Mouse (Mus musculus): ENCODE measurements at regions not wholly inside any gene's neighbourhood (a gene's known extent, or its start where the extent isn't known, plus 50 kb on each side); places are given as distances from the start of the nearest gene placed in this dataset.

DNA sequence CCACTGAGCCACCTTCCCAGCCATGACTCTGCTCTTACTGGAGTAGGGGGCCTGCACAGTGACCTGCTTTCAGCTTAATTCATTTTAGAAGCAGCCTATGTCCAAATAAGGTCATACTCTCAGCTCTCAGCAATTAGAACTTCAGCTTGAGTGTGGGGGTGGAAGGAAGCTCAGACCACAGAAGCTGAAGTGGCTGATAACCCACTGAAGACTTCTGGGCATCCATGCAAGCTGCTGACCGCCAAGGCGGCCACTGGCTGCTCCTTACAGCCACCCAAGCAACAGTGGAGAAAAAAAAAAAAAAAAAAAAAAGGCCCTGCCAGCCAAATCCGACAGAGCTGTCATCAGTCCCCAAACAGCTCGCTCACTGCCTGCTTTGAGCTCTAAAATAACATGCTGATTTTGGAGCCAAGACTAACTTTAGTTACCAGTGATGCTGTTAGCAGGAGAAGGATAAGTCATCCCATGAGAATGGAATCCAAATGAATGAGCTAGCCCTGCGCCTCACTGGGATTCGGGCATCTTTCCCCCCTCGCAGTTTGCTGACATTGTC, 133.0 kb upstream of the Hs6st1 start:
- no peak for DNase-seq

DNA sequence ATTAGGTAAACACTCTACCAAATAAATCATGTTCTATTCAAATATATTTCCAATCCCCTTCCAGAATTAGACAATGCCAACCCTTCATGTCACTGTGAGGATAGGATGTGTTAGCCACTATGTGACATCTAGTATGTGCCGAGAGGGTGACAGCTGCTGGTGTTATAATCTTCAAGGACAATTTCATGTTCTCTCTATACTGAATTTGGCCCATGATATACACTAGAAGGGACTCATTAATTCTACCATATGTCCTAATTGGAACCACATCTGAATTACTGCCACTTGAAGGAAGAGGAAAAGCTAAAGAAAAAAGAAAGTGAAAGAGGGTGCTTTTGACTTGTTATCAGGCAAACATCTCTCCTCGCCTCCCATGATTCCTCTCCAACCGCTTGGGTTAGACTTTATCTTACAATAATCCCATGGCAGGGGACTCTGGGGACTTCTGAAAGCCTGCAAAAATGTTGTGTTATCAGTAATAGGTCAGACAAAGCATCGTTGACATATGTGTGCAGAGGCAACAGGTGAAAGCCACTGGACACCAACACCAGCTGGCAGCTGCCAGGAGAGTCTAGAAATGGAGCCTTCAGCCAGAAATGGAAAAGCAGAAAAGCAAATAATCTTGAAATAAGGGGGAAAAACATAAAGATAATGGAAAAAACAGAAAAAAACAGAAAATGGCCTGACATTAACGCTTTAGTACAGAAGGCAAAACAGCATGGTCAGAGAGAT, 131.7 kb upstream of the Hs6st1 start:
- no peak for DNase-seq

DNA sequence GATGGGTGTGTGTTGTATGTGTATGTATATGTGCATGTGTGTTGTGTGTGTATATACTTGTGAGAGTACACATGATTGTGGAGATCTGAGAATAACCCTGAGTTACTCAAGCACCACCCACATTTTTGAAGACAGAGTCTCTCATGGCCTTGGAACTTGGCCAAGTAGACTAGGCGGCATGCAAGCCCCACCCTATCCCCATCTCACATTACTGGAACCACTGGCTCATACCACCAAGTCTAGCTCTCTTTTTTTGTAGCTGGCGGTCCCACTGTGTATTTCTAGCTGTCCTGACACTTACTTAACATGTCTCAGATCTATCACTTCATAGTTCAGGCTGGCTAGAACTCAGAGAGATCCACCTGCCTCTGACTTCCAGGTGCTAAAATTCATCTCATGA, 128.0 kb upstream of the Hs6st1 start:
- DNase-seq: no peak

DNA sequence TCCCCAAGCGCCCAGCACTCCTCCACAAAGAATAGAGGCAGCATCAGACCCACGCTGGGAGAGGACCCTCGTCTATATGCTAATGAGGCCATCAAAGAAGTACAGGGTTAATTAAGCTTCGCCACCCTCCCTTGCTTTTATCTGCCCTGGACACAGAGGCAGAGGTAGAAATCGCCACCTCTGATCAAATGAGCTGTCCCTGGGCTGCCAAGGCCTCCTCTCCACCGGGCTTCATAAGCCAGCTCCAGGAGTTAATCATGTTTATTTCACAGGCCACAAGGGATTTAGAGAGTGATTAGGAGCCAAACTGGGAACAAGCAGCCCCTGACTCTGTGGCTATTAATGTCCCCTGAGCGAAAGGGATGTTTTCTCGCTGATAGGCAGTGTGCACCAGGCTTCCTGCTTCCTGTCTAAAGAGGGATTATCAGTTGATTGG, 126.5 kb upstream of the Hs6st1 start:
- no peak for DNase-seq

DNA sequence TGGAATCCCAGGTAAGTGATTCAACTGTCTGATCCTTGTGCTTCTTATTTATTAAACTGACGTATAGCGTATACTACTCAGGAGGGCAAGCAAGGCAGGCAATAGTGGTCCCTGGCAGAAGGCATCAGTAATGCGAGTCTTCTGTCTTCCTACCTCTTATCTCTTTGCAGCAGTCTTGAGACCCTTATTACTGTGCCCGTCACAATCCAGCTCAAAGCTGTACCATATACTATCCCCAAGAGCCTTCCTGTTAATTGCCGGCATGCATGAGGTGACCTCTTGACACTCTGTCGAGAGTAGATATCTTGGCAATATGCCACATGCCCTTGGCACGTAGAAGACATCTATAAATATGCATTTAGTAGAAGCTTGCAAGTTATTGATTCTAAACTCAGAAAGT, 126.0 kb upstream of the Hs6st1 start:
- DNase-seq: no peak

DNA sequence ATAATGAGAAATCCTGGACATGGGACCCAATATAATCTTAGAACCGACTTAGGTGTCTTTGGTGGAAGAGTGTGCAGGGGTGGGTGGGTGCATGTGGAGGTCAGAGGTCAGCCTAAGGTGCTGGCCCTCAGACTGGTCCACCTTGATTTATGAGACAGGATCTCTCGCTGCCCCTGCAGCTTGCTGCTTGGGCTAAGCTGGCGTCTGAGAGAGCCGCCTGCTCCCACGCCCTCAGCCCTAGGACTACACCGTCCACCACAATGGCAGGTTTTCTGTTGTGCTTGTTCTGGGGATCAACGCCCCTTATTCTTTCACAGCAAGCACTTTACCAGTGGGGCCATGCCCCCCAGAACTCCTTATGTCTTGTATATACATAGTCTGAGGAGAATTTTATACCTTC, 124.4 kb upstream of the Hs6st1 start:
- no peak for DNase-seq

DNA sequence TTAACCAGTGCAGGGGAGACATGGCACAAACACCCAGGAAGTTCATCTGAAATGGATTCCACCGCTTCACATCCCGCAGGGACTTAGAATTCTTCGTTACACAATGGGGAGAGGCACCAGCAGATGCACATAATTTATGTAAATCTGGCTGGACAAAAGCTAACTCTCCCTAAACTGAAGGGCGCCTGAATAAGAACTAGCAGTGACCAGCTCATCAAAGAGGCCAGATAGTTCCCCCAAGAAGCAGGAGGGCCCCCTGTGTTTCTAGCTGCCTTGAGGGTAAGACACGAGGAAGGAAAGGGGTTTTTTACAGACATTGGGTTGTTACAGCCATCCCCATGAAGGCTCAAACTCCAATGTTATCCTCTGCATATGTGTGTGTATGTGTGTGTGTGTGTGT, 123.8 kb upstream of the Hs6st1 start:
- DNase-seq: no peak

DNA sequence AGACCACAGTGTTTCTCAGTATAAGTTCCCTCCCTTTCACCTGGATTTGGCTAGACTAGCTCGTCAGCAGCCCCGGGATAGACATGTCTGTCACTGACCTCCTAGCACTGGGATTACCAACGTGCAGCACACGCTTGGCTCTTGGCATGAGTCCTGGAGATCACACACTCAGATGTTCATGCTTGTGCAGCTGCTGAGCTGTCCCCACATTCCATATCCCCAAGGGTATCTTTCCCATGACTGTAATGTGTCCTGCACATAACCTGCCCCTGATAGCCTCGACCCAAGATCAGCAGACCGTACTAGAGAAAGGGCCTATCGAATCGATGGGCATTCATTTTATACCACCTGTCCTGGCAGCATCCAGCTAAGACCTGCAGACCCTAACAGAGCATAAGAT, 123.4 kb upstream of the Hs6st1 start:
- DNase-seq: no peak

DNA sequence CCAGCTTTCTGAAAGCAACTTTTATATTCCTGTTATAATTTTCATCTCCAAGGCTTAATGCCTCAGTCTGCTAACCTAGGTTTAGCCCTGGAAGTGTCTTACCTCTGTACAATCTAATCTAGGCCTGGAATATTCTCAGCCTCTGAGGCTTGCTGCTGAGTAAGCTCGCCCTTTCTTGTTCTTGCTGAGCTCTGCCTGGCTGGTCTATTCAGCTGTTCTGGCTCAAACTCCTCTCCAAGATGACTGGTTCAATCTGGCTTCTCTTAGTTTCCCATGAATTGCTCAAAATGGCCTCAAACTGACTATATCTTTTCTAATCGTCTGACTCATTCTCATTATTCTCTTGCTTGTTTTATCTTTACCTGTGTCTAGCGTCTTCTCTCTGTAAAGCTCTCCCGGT, 122.6 kb upstream of the Hs6st1 start:
- no peak for DNase-seq

DNA sequence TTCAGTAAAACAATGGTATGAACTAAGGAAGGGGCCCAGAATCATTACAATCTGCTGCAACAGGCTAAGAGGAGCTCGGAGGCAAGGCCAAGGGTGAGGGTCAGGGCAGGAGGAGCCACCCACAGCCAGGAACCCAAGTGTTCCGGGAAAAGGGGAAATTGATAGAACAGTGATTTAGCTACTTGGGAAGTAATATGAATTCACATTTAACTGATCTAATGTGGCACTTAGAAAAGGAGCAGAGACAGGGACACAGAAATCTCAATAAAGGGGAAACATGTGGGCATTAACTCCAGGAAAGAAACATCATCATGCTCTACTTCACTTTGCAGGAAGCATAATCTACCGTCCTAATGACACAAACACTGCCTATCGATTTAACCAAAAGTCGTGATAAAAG, 120.1 kb upstream of the Hs6st1 start:
- no peak for DNase-seq

DNA sequence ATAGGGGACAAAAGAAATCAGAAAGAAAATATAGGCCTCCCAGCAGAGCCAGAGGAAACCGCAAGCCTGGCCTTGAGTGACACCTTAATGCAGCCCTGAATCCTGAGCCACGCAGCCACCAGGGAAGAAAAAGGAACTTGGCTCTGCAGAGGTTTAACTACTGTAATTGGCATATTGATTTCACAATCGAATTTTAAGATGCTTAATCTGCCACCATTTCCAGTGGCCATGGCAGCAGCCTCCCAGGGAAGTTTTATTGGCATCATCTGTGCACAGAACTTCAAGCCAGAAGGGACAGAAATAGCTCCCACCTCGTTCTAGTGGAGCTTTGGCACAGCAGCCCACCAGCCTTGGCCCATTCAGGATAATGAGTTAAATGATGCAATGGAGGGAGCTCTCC, 117.1 kb upstream of the Hs6st1 start:
- DNase-seq: no peak

DNA sequence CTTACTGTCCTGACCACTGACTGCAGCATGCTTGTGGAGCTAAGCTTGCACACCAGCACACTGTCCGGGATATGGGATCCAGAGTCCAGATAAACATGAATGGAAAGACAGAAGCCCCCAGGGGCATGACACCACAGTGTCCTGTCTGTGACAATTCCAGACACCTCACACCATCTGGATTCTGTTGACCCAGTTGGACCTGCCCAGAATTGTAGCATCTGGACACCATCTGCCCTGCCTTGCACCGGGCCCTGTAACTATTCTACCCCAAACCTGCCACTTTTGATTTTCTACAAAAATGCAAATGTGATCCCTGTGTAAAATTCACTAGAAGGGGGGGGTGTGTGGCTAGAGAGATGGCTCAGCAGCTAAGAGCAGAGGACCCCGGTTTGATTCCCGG, 114.5 kb upstream of the Hs6st1 start:
- DNase-seq: no peak

DNA sequence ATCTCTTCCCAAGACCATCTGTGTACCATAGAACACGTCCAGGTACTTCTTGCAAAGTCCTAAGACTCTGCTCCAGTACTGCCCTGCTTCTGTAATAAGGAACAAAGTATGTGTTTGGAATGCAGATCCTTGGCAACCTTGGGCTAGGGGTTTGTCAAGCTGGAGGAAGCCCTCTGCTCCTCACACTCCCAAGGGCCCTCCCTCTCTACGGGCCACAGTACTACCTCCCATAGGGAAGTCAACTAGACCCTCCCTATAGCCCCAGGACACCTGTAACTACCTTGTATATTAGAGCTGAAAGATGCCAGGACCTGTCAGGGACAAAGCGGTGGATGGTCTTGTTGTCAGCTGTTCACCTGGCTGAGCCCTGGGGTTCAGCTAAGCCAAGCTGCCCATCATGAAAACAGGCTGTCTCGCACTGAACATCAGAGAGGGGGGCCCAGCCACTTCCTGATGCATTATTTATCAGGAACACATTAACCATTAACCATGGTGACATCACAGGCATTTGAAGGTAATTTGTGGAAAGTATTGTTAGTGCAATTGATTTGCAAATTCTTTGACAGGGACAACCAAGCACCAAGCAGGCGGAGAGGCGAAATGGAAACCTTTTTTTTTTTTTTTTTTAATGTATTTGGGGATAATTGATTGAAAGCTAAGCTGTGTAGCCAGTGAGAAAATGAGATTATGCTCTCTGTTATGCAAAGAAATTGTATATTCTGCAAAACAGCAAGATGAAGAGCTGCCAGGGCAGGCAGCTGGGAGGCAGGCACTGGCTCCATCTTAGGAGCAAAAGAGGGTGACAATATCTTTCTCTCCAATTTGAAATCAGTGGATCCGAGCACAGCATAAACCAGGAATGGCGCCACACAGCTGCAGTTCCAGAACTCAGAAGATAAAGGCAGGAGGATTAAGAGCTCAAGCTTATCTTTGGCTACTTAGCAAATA, 110.5 kb upstream of the Hs6st1 start:
- DNase-seq: no peak

DNA sequence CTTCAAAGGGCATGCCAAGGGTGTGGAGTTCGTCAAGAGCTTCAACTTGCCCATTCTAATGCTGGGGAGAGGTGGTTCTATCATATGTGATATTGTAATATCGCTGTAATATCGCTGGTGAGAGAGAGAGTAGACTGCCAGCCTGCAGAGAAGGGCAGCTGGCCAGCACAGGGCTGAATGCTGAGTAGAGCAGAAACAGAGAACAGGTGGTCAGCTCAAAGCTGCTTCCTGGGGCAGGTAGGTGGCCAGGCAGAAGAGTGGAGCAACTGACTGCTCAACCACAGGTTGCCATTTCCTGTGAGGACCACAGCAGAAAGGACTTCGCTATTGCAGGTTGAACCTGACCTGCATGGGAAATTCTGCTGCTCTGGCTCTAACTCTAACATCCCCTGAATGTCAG, 108.5 kb upstream of the Hs6st1 start:
- no peak for DNase-seq

DNA sequence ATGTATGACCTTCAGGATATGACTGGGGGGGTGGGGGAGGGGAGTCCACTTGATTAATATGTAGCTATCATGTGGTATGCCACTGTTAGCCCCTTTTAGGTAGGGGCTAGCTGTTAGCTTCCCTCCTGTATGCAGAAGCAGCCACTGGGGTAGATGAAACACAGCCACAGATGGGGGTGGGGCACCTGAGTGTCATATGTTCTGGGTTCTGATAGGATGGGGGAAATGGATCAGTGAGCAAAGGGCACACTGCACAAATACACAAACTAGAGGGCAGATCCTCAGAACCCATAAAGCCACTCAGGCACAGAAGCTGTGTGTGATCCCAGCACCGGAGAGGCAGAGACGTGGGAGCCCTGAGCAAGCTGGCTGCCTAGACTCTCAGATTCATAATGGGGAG, 107.4 kb upstream of the Hs6st1 start:
- DNase-seq: no peak

DNA sequence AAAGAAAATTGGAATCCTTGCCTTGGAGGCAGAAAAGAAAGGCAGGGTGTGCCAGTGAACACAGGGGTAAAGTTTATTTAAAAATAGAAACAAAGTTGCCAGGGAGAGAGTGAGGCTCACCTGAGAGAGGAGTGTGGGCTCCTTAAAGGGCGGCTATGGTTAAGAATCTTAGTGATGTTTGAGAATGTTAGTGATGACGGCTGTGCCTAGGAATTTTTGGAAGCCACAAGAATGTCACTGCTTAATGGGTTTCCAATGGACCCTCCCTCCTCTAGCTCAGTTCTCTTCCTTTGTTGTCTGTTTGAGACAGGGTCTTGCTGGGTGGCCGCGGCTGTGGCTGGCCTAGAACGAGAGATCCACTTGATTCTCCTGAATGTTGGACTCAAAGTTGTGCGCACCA, 106.3 kb upstream of the Hs6st1 start:
- no peak for DNase-seq

DNA sequence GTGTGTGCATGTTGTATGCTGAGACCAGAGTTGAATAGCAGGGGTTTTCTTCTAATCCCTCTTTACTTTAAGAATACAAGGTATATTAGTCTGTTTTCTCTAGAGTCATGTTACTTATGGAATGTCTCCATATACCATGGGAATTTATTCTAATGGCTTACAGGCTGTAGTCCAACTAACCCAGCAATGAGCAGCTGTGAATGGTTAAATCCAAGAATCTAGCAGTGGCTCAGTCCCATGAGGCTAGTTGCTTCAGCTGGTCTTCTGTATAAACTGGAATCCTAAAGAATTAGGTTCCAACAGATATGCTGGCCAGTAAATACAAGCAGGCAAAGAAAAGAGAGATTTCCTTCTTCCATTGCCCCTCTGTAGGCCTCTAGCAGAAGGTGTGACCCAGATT, 99.7 kb upstream of the Hs6st1 start:
- DNase-seq: no peak

DNA sequence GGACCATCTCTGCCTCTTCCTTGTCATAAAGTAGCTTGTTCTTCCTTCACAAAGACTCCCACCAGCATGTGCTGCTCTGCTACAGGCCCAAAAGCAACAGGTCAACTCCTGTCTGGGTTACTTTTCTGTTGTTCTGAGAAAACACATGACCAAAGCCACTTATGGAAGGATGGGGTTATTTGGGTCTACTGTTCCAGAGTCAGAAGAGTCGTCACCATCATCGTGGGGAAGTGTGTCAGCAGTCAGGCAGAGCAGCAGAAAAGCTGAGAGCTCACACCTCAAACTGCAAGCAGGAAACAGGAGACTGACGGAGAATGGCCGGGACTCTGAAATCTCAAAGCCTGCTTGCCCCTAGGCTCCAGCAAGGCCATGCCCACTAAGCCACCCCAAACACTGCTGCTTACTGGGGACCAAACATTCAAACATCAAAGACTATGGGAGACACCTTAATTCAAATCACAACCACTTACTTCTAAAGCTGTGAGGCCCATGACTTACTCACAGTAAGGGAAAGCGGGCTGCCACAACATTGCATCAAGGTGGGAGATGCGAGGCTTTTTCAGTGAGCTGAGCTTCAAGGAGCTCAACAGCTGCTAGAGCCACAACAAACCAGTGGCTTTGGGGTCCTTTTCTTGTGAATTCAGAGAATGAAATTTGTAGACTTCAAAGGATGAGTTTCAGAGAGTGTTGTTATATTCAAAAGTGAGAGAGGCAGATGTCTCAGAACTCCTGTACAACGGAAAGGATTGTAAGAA, 96.6 kb upstream of the Hs6st1 start:
- DNase-seq: peak; percentile 19 to 46

DNA sequence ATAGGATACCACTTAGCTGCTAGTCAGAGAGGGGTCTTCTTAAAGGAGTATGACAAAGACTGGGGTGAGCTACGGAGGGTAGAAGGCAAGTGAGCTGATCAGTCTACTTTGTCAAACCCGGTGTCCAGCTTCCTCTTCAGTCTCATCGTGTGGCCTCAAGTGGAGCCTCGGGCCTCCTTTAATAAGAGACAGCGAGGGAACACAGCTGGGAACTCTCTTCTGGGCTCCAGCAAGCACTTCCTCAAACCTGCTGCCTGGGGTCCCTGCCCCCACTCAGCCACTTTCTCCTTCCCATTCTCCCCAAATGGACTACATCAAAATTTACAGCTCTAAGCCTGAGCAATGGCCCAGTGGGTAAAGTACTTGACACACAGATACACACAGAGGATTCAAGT, 96.0 kb upstream of the Hs6st1 start:
- DNase-seq: no peak

DNA sequence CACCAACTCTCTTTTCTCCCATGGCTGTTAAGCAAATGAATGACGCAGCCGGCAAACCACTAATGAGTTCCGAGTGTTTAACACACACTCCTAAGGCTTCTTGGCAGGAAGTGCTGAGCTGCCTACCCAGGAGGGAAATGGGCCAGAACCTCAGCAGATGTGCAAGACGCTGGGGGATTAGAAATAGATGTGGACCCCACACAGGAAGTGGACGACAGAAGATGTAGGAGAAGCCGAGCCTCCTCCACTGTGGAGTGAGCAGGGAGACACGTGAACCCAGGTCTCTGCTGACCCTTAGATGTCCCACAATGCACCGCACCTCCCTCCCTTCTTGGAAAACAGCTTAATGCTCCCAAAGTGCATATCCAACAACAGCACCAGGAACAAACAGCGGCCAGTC, 94.8 kb upstream of the Hs6st1 start:
- no peak for DNase-seq

DNA sequence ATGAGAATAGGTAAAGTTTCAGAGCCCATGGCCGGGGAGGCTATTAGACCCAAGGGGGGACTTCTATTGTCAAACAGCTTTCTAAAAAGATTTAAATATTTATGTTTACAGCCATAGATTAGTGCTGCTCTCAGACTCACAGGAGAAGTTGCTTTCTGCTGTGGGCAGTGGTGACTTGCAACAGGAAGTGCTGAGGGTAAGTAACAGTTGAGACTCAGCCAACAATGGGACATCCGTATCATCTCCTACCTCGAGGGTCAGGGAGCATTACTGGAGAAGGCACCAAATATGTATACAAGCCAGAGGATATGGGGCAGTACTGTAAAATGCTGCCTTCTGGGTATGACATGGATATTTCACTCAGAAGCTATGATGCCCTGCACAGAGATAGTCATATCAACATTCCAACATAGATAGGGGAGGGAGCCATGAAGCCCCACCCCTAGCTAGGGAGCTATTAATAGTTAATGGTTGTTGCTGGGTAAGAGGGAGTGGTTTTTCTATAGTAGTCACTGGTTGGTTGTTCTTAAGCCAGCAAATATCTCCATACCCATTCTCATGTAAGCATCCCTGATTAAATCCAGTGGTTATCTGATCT, 92.5 kb upstream of the Hs6st1 start:
- DNase-seq: no peak

DNA sequence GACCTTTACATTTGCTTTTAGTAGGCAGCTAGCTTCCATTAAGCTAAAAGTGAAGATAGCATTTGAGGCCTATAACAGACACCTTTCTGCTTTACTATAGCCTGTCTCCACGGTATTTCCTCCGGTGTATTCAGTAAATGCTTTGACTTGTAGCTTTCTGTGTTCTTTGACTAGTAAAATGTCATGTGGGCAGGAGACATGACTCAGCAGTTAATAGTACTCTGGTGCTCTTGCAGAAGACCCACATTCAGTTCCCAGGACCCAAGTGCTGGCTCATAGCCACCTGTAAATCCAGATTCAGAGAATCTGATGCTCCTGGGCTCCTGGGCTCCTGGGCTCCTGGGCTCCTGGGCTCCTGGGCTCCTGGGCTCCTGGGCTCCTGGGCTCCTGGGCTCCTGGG, 91.7 kb upstream of the Hs6st1 start:
- no peak for DNase-seq

DNA sequence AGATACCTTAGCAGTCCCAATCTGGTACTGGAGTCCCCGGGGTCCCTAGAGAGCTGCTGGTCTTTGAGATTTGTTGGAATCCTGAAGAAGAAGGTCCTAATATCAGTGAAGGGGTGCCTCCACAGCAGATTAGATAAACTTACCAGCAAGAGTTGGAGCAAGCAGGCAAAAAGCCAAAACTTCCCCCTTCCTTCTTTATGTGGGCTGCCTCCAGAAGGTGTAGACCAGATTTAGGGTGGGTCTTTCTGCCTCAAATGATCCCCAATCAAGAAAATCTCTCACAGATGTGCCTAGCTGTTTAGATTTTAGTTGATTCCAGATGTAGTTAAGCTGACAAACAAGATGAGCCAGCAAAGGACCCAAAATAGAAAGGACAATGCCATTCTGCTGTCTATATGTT, 90.1 kb upstream of the Hs6st1 start:
- no peak for DNase-seq

Data from thymus, postnatal 36 days (tissue).